Mouse (Mus musculus) ovary, adult 10 weeks (tissue): Measurements from ENCODE around the gene Gm20828. TPM values are rescaled to one million over a fixed set of nuclear protein-coding genes. Genes with fewer than 3 reads are reported as not detected.

ENCODE experiments used
- polyA plus RNA-seq: library from polyadenylated mRNA; stranded (reverse); fragments of 350-450 nt; fragmentation: Illumina TruSeq; extraction: RNeasy Lipid Tissue Mini Kit (QIAGEN cat#74804); gene quantifications from one replicate; pipeline ENCODE4 v1.2.3, GENCODE M21; 2014

Gm20828 gene
- polyA plus RNA-seq = not detected

DNA sequence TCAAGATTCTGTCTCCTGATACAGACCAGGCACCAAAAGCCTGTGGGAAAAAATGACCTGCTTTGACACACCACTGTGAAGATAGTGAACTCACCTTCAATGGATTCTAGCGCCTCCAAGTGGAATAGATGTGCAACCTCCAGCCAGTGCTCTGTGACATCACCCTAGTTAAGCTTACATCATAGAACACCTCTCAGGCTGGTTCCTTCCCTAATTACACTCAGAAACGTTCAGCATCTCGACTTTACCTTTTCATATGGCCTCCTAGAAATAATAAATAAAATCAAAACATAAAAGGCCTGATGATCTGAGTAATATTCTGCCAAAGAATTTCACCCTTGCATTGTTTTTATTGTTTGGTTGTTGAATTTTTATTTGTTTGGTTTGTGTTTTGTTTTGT is at the start of gene Gm20828:
TSS of gene Gm20828 (minus strand) at position 101 of the 400 bp plus-strand sequence.

